Mouse (Mus musculus) brain, adult 2 months (tissue): ENCODE data around the gene Thrb.

ENCODE experiments used
- DNase-seq: peaks from one replicate; pipeline ENCODE4 v3.0.0; 2011; ENCODE audit warnings: low read depth, low spot score

The Thrb gene

DNA sequence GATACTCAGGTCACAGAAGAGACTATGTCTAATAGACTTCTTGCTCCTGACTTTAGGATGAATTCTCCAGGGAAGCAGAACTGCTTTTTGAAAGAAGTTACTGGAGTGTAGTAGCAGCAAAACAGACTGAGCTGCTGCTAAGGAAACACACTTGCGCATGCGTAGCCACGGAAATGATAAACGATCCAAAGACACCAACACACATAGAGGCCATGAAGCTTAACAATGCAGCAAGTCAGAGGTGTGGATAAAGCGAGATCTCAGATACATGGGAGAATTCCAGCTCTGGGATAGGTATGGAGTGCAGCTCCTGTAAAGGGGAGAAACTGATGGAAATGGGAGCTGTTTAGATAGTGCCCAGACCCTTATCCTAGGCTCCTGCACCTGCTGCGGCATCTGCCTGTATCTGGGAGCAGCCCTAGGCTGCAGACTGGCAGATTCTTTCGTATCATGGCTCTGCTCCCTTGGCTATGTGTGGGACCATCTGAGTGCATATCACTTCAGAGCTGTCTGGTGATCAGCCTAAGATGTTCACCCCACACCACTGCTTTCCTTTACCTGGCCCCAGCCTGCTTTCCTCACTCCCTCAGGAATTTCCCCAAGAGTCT, 53.3 kb downstream of the Thrb start:
- peak; percentile 57 for DNase-seq

- DNase-seq: no peak
Measured at GRCm38 (mm10) chr14:17719494-17719893, 59.4 kb downstream of the Thrb start.

DNA sequence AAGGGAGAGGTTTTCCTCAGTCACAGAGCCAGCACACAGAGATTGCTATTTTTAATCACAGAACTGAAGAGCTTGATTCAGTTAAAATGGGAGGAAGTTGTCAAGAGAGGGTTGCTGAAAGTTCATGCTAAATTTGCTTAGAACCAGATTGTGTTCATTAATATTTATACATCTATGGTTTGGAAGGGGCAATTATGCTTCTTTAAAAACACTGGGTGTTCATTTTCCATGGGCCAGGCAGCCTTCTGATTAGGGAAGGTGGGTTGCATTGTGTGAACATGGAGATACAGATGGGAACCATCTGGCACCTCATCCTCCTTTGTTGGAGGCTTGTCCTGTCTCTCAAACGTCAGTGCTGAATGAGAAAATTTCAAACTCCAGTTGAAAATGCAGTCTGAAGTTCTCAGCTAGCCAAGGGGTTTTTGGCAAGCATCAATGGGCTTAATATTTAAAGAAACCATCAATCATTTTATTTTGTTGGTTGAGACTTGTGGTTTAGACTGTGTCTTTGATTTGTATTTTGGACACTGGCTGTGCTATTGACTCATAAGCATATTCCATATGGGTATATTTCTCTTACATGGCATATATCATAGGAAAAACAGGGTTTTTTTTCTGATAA, 62.9 kb downstream of the Thrb start:
- peak; percentile 75 for DNase-seq

GRCm38 (mm10) chr14:17724577-17724976, 64.5 kb downstream of the Thrb start:
- DNase-seq: no peak

GRCm38 (mm10) chr14:17726906-17727305, 66.8 kb downstream of the Thrb start:
- DNase-seq: no peak

- no peak for DNase-seq
Measured at GRCm38 (mm10) chr14:17727878-17728277, 67.8 kb downstream of the Thrb start.

- DNase-seq: no peak
Measured at GRCm38 (mm10) chr14:17728889-17729288, 68.8 kb downstream of the Thrb start.

- DNase-seq: peak; percentile 57
Measured at GRCm38 (mm10) chr14:17731020-17731419, 71.0 kb downstream of the Thrb start.

DNA sequence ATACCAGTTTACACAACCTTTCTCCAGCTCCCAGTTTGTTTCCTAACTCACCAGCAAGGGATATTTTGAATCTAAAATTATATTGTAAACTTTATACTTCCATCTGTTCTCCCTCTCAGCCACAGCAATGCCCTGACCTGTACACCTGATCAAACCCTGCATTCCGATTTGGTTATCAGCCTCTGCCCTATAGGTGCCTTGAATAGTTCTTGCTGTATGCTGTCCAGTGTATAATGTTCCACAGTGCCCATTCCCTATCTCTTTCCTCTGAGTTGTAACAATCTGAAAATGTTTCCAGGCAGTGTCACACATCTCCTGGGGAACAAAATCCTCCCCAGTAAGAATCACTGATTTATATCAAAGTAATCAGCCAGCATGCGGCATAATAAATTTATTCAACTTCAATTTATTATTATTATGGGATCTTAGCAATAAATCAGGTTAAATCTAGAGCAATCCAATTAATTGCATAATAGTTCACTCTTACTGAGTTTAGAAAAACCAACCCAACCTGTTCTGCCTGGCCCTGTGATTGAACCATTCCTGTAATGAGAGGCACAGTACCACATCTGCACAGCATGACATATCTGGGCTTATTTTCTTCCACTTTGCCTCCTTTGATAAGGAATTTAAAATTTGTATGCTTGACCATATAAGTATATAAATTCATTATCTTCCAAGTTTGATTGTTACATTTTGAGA, 73.2 kb downstream of the Thrb start:
- DNase-seq: no peak

DNA sequence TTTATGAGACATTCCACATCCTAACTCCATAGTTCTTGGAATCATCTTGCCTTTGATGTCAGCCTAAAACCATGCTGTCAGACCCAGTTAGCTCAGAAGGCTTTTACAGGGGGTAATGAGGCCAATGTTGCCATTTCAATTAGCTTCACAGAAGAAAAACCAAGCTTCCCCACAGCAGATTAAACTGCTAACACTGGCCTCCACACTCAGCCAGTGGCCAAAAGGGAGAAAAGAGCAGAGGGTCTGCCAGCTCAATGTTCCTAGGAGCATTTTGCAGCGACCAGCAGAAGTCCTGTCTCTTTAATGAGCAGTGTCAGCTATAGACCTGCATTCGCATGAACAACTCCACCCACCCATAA, 73.7 kb downstream of the Thrb start:
- no peak for DNase-seq

GRCm38 (mm10) chr14:17735440-17735839, 75.4 kb downstream of the Thrb start:
- peak; percentile 37 for DNase-seq

GRCm38 (mm10) chr14:17740903-17741302, 80.8 kb downstream of the Thrb start:
- DNase-seq: no peak

GRCm38 (mm10) chr14:17742264-17742663, 82.2 kb downstream of the Thrb start:
- no peak for DNase-seq

DNA sequence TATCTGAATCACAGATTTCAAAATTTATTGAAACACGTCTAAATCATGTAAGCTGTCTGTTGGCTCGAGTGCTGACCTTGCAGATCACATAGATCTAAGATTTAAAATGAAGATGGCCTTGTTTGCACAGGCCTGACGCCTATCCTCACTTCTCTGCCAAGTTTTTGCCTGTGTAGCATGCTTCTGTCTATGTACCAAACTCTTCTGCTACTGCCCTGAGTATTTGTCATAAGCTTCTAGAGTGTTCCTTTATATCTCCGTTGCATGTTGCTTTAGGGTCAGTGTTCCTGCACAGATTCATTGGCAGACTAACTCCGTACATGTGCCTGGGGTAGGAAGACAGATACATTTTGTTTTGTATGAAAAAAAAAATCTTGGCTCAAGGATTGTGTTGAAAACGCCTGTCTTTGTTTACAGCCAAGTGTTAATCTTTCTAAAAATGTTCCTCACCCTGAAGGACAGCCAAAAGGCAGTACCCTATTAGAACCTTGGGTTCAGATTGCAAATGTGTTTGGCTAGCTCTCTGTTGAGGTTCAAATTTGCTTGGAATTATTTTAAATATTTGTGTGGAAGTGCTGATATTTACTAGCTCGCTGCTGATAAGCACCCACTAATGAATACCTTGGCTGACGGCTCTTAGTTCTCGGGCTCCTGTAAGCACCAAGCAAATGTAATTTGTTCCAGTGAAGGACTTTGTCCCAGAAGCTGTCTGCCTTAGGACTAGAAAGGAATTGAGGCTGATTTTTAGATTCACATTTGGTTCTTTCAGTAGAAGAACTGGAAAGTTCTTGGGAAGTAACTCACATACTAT, 83.0 kb downstream of the Thrb start:
- DNase-seq: no peak

GRCm38 (mm10) chr14:17743713-17744158, 83.7 kb downstream of the Thrb start:
- peak; percentile 66 for DNase-seq

DNA sequence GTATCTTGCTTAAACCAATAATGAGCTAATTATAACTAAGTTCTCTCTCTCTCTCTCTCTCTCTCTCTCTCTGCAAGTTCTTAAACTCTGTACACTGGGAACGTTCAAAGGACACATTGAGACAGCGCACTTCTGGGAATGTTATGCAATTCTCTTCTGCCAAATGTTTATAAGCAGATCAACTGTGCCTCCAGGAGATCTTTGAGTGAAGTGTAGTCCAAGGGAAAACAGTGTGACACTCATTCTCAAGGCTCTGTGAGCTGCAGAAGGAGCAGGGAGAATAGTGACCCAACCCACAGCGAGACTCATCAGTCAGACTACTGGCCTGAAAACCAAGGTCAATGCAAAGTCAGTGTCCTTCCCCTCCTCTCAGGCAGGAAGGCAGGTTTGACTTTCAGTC, 87.9 kb downstream of the Thrb start:
- DNase-seq: peak; percentile 31

DNA sequence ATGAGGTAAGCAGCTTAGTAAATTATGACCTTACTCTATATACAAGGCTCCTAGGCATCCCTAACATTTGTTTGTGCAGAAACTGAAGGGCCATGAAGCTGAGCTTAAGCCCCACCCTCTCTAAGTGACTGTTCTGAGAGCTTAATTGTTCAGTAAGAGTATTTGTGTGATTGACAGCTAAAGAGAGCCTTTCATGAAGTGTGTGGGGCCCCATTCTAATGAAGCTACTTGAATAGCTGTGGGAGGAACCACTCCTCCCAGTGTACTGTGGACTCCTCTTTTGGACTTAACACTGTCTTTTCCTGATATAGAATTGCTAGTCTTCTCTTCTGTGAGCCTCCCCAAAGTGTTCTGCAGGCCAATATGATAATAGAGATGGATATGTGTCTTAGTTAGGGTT, 88.9 kb downstream of the Thrb start:
- DNase-seq: no peak

DNA sequence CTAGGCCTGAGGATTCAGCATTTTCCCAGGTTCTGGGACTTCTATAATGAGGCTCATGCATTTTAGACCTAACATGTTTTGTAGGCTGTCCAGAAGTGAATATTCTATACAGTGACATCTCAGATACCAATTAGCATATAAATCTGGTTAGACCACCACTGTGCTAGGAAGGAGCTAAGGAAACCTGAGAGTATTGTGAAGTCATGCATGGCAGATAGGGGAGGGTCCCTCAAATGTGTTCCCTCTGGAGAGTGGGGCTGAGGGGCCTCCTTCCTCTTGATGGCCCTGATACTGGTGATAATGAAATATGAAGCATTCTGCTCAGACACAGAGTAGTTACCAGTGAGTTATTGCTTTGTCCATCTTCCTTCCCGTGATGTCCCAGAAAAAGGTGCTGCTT, 91.8 kb downstream of the Thrb start:
- no peak for DNase-seq

DNA sequence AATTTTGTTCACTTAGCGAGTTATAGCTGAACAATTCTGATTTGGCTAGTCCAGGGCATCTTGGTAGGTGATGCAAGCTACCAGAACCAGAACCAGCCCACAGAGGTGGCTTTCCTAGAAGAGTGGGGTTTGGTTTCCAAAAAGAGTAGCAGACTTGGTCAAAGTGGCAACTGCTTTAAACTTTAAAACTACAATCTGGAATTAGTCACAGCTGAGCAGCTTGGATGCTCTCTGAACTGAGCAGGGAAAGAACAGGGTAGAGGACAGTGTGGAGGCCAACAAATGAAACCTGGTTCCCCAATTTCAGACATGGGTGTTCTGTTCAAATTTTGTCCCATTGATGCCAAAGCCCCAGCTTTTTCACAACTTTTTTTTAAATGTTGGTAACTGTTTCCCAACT, 93.4 kb downstream of the Thrb start:
- no peak for DNase-seq

DNA sequence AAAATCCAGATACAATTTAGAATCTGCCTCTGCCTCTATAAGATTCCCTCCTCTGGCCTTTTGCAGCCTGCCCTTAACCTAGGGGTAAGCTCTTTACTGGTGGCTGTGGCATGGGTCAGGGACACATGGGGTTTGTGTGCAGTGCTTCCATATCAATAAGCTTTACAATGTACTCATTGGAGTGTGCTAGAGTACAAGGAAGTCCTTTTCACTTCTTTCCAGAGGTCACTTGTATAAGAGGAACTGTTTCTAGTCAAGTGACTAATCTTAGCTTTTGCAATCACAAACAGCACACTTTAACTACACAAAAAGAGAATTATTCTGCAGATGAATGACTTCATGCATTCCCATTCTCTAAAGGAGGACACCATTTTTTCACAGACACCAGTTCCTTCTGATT, 96.7 kb downstream of the Thrb start:
- DNase-seq: no peak

DNA sequence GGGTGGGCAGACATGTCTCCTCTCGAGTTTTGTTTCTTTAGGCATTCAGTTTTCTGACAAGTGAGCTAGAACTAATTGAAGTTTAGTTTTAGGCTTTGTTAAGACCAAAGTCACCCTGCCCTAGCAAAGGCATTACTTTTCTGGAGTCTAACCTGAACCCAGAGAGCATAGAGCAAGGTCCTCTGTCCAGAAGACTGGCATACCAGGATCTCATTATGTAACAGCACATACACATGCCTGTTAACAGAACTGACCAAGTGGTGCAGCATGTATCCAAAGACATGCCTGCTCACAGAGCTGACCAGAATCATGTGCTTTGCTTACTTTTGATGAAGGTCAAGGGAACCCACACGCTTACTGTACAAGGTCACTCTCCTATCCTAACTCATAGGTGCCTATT, 107.9 kb downstream of the Thrb start:
- no peak for DNase-seq

GRCm38 (mm10) chr14:17774404-17774803, 114.3 kb downstream of the Thrb start:
- no peak for DNase-seq
